Mouse (Mus musculus) midbrain, embryonic 13.5 days (tissue): ENCODE measurements around the gene Zfp384. TPM values are rescaled to one million over a fixed set of nuclear protein-coding genes. Genes with fewer than 3 reads are reported as not detected.
A peak's percentile ranks its signal among the peaks of the same experiment; 100 is the strongest.

Experiments
- ATAC-seq: fragments of 200-750 bp; cut with Nextera tagmentation; 2 replicates; pipeline ENCODE4 v1.8.0; 2017; ENCODE audit warnings: mild to moderate bottlenecking, moderate TSS enrichment, moderate library complexity
- H3K27ac ChIP-seq: fragments of 300-500 bp; sonication (generic); 2 replicates; pipeline ENCODE4 v1.5.1; 2015; ENCODE audit warnings: inconsistent platforms, mild to moderate bottlenecking, moderate library complexity
- H3K27me3 ChIP-seq: fragments of 300-500 bp; sonication (generic); 2 replicates; pipeline ENCODE4 v1.6.1; 2015; ENCODE audit warnings: mild to moderate bottlenecking, inconsistent platforms
- H3K36me3 ChIP-seq: fragments of 300-500 bp; sonication (generic); 2 replicates; pipeline ENCODE4 v1.6.1; 2015; ENCODE audit warnings: mild to moderate bottlenecking, inconsistent platforms
- H3K4me1 ChIP-seq: fragments of 300-500 bp; sonication (generic); replicated peaks from 2 replicates; pipeline ENCODE4 v1.6.1; 2015; ENCODE audit warnings: inconsistent platforms
- H3K4me2 ChIP-seq: fragments of 300-500 bp; sonication (generic); replicated peaks from 2 replicates; pipeline ENCODE4 v1.6.1; 2015; ENCODE audit warnings: moderate library complexity, mild to moderate bottlenecking, inconsistent platforms
- H3K4me3 ChIP-seq: fragments of 300-500 bp; sonication (generic); replicated peaks from 2 replicates; pipeline ENCODE4 v1.5.1; 2015; ENCODE audit warnings: mild to moderate bottlenecking, inconsistent platforms
- H3K9ac ChIP-seq: fragments of 300-500 bp; sonication (generic); replicated peaks from 2 replicates; pipeline ENCODE4 v1.6.1; 2015; ENCODE audit warnings: mild to moderate bottlenecking, inconsistent platforms
- H3K9me3 ChIP-seq: fragments of 300-500 bp; sonication (generic); 2 replicates; pipeline ENCODE4 v1.6.1; 2016; ENCODE audit warnings: mild to moderate bottlenecking, inconsistent platforms
- WGBS: fragments of 180-500 bp; shearing (Covaris S2); methylation state at CpG from one replicate; pipeline ENCODE4 v1.1.7; 2015; 5-methylcytosine and 5-hydroxymethylcytosine counted together
- polyA plus RNA-seq: library from polyadenylated mRNA; unstranded; fragments of >200 nt; fragmentation: Nextera tagmentation; extraction: Ambion mirVana; gene quantifications from 2 replicates; pipeline ENCODE4 v1.2.1, GENCODE M21; 2015

Zfp384 gene
- polyA plus RNA-seq, result 18.8 and 23.1 TPM in 2 replicates

- Histone ChIP-seq H3K9ac (peak within 1 kb of the TSS; percentile 93), H3K36me3 (peaks cover 28% of the 10 kb centered on the region), H3K4me2 (peak within 1 kb of the TSS; percentile 93), H3K9me3 (no peaks in the 10 kb centered on the region), H3K4me3 (peak within 1 kb of the TSS; percentile 77), H3K4me1 (peaks cover 53% of the 10 kb centered on the region), H3K27me3 (no peaks in the 10 kb centered on the region), H3K27ac (peak within 1 kb of the TSS; percentile 98)
- WGBS, result 0% methylated on average over 3 of the region's 3 CpGs
- no peak for ATAC-seq
These were observed at the start of gene Zfp384 for GRCm38 (mm10) chr6:125009129-125009180. TSS of gene Zfp384 (plus strand) at chr6:125009145.

GRCm38 (mm10) chr6:124959960-124960359, 49.0 kb upstream of the Zfp384 start:
- no peak for ATAC-seq
- 93% methylated on average over 13 of the region's 13 CpGs for WGBS
- Histone ChIP-seq H3K9me3 (no peaks in the 10 kb centered on the region), H3K4me3 (no peak overlapping the region), H3K27me3 (no peaks in the 10 kb centered on the region), H3K27ac (no peak overlapping the region), H3K36me3 (peaks cover 74% of the 10 kb centered on the region), H3K9ac (no peak overlapping the region), H3K4me2 (no peak overlapping the region), H3K4me1 (peaks cover 9% of the 10 kb centered on the region)

DNA sequence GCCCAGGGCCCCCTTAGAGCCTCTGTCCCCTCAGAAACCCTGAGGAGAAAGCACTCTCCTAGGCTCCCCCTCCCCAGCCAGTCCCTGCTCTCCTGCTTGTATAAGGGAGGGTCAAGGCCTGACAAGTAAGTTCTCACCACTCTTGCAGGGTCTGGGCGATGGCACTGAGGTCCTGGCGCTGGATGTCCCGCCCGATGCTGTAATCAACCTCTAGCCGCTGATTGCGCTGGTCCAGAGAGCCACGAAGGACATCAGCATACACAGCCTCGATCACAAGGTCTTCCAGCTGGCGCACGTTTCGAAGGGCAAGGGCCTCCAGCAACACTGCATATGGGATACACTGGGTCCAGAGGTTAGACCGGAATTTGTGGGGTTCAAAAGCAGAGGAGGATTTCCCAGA, 47.9 kb upstream of the Zfp384 start:
- no peak overlapping the region for H3K4me3 ChIP-seq
- H3K9ac ChIP-seq, result no peak overlapping the region
- H3K36me3 ChIP-seq, result peaks cover 65% of the 10 kb centered on the region
- H3K9me3 ChIP-seq, result no peaks in the 10 kb centered on the region
- ATAC-seq, result no peak
- peaks cover 12% of the 10 kb centered on the region for H3K4me1 ChIP-seq
- WGBS, result 95% methylated on average over 12 of the region's 12 CpGs
- no peak overlapping the region for H3K4me2 ChIP-seq
- no peaks in the 10 kb centered on the region for H3K27me3 ChIP-seq
- no peak overlapping the region for H3K27ac ChIP-seq

DNA sequence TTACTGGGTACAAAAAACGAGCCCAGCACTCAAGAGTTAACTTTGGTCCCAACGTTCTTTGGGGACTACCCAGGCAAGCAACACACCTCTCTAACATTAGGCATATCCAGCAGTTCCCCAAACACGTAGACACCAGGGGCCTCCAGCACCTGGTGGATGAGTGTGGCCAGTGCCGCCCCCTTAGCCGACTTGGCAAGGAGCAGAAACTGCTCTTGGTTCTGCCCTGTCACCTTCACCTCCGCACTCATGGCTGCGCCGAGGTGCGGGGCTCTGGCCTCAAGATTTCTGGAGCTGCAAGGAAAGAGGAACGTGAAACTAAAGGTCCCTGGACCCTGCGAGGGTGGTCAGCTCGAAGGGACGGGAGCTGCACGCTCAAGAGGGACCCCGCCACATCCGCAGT, 44.3 kb upstream of the Zfp384 start:
- Histone ChIP-seq H3K4me2 (peak overlapping the region; percentile 71), H3K27ac (peak overlapping the region; percentile 93; the same call in 1 of the 2 replicates), H3K27me3 (no peaks in the 10 kb centered on the region), H3K4me1 (peaks cover 18% of the 10 kb centered on the region), H3K9ac (peak overlapping the region; percentile 91), H3K36me3 (peaks cover 36% of the 10 kb centered on the region), H3K9me3 (no peaks in the 10 kb centered on the region), H3K4me3 (peak overlapping the region; percentile 75)
- 41% methylated on average over 16 of the region's 16 CpGs for WGBS
- peak; percentile 27 for ATAC-seq

DNA sequence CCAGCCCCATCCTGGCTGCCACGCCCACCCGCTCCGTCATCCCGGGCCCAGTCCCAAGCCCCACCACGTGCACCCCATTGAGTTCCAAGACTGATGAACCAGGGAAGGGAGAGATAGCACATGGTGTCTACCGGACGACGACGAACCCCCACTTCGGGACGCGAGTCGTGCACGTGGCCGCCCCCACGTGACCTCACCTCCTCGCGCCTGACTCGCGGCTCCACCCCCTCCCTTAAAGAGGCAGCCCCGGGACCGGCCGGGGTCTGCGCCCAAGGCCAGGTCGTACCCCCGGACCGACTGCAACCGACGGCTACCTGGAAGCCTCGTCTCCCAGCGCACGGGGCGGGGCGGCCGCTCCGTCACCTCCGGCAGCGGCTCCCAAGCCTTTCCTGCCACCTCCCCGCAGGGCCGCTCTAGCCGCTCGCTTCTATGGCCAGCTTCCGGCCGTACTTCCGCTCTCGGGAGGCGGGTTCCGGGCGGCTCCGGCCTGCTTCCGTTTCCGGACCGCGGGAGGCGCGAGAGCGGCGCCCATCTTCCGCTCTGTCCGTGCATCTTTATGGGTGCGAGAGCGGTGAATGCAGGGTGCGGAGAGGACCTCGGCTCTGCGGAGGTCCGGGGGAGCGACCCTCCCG, 43.7 kb upstream of the Zfp384 start, which contains the start of gene Cops7a:
Gene Cops7a, minus strand, starts transcription at position 451 of the 632 bp plus-strand sequence.
- Histone ChIP-seq H3K9ac (peak within 1 kb of the TSS; percentile 91), H3K36me3 (peaks cover 30% of the 10 kb centered on the region), H3K4me1 (peaks cover 18% of the 10 kb centered on the region), H3K27me3 (no peaks in the 10 kb centered on the region), H3K4me2 (peak within 1 kb of the TSS; percentile 71), H3K27ac (peak within 1 kb of the TSS; percentile 93), H3K9me3 (no peaks in the 10 kb centered on the region), H3K4me3 (peak within 1 kb of the TSS; percentile 75)
- WGBS, result under 1% methylated on average over 68 of the region's 68 CpGs
- peak; percentile 97 for ATAC-seq

GRCm38 (mm10) chr6:124965747-124966146, 43.2 kb upstream of the Zfp384 start:
- no peak for ATAC-seq
- H3K4me2 ChIP-seq, result peak overlapping the region; percentile 71
- peaks cover 24% of the 10 kb centered on the region for H3K36me3 ChIP-seq
- H3K9ac ChIP-seq, result peak overlapping the region; percentile 91
- H3K4me3 ChIP-seq, result peak overlapping the region; percentile 75
- peaks cover 18% of the 10 kb centered on the region for H3K4me1 ChIP-seq
- H3K27ac ChIP-seq, result peak overlapping the region; percentile 93
- no peaks in the 10 kb centered on the region for H3K9me3 ChIP-seq
- WGBS, result 14% methylated on average over 15 of the region's 15 CpGs
- H3K27me3 ChIP-seq, result no peaks in the 10 kb centered on the region

DNA sequence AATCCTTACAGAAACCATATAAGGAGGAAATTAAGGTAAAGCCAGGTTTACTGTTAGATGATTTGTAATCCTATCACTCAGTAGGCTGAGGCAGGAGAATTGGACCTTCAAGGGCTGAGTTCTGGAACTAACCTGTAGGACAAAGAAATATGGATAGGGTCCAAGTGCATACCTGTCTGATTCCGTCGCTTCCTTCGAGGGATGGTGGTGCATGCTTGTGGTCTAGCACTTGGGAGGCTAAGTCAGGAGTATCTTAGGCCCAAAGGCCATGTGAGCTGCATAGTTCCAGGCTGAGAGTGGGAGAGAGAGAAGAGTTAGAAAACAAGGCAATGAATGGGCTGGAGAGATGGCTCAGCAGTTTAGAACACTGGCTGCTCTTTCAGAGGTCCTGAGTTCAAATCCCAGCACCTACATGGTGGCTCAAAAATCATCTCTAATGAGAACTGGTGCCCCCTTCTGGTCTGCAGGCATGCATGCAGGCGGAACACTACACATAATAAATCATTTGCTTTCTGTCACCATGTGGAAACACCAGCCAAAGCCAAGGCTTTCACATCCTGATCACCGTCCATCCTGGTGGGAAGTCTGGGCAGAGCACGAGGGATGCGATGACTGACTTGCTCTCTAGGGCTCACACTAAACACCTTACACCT, 42.4 kb upstream of the Zfp384 start:
- Histone ChIP-seq H3K9ac (no peak overlapping the region; the same call in 1 of the 2 replicates), H3K4me1 (peaks cover 18% of the 10 kb centered on the region), H3K36me3 (peaks cover 16% of the 10 kb centered on the region), H3K27me3 (no peaks in the 10 kb centered on the region), H3K9me3 (no peaks in the 10 kb centered on the region), H3K27ac (no peak overlapping the region), H3K4me3 (peak overlapping the region; percentile 75), H3K4me2 (peak overlapping the region; percentile 71)
- 98% methylated on average over 7 of the region's 7 CpGs for WGBS
- ATAC-seq, result no peak

DNA sequence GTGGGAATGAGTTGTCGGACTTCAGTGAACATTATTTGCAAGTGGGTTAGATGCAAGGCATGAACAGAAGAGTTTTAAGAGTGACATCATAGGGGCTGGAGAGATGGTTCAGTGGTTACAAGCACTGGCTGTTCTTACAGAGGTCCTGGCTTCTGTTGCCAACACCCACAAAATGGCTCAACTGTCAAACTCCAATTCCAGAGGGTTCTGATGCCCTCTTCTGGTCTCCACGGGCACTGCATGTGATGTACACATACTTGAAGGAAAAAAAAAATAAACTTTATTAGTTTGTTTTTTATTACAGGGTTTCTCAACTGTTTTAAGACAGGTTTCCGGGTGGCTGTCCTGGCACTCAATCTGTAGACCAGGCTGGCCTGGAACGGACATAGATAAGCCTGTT, 41.2 kb upstream of the Zfp384 start:
- no peaks in the 10 kb centered on the region for H3K9me3 ChIP-seq
- no peak for ATAC-seq
- no peaks in the 10 kb centered on the region for H3K27me3 ChIP-seq
- H3K4me3 ChIP-seq, result no peak overlapping the region
- no peak overlapping the region for H3K27ac ChIP-seq
- 74% methylated on average over 4 of the region's 4 CpGs for WGBS
- H3K4me2 ChIP-seq, result no peak overlapping the region
- peaks cover 18% of the 10 kb centered on the region for H3K4me1 ChIP-seq
- 0 out of 2 replicates have a peak, but pooled peaks cover 5% of the 10 kb centered on the region for H3K36me3 ChIP-seq
- H3K9ac ChIP-seq, result no peak overlapping the region

GRCm38 (mm10) chr6:124992241-124992640, 16.7 kb upstream of the Zfp384 start:
- Histone ChIP-seq H3K4me2 (no peak overlapping the region), H3K27ac (no peak overlapping the region), H3K9me3 (peaks cover 4% of the 10 kb centered on the region), H3K36me3 (no peaks in the 10 kb centered on the region), H3K4me3 (no peak overlapping the region), H3K27me3 (peaks cover 50% of the 10 kb centered on the region), H3K4me1 (peaks cover 15% of the 10 kb centered on the region), H3K9ac (no peak overlapping the region)
- ATAC-seq, result no peak
- 79% methylated on average over 4 of the region's 4 CpGs for WGBS

DNA sequence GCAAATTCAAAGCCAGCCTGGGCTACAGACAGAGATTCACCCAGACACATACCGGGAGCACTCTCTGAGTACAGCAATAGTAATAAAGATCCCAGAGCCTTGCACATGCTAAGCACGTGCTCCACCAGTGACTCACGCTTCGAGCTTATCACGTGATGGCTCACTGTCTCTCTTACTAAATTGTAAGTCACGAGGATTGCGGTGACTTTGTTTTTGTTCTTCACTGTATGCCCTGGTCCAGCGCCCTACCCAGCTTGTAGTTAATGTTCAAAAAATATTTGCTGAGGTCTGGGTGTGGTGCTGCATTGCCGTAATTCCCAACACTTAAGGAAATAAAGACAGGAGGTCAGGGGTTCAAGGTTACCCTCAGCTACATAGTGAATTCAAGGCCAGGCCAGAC, 15.6 kb upstream of the Zfp384 start:
- ATAC-seq, result no peak
- no peak overlapping the region for H3K9ac ChIP-seq
- peaks cover 4% of the 10 kb centered on the region for H3K9me3 ChIP-seq
- peaks cover 26% of the 10 kb centered on the region for H3K4me1 ChIP-seq
- no peak overlapping the region for H3K4me2 ChIP-seq
- no peak overlapping the region for H3K4me3 ChIP-seq
- H3K27ac ChIP-seq, result no peak overlapping the region
- peaks cover 56% of the 10 kb centered on the region for H3K27me3 ChIP-seq
- H3K36me3 ChIP-seq, result no peaks in the 10 kb centered on the region
- WGBS, result 86% methylated on average over 9 of the region's 9 CpGs

GRCm38 (mm10) chr6:124993876-124994275, 15.1 kb upstream of the Zfp384 start:
- Histone ChIP-seq H3K4me2 (peak overlapping the region; percentile 34), H3K4me3 (peak overlapping the region; percentile 3; the same call in 1 of the 2 replicates), H3K9ac (peak overlapping the region; percentile 59), H3K4me1 (peaks cover 31% of the 10 kb centered on the region), H3K27me3 (peaks cover 61% of the 10 kb centered on the region), H3K27ac (no peak overlapping the region), H3K36me3 (no peaks in the 10 kb centered on the region), H3K9me3 (peaks cover 4% of the 10 kb centered on the region)
- ATAC-seq, result peak; percentile 13; the same call in 1 of the 2 replicates
- 5% methylated on average over 11 of the region's 11 CpGs for WGBS

DNA sequence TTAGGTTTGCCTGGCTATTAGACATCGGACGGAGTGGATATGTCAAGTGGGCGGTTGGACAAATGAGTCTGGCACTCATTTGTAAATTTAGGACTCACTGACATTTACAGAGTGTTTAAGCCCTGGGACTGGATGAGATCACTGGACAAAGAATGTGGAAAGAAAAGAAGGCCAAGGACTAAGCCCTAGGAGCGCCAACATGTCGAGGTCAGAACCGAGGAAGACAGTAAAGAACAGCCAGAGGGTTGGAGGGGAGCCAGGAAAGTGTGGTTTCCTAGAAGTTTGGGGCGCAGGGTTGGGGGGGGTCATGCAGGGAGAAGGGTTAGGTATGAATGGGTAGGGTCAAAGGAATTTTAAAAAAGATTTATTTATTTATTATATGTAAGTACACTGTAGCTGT, 13.7 kb upstream of the Zfp384 start:
- Histone ChIP-seq H3K27ac (no peak overlapping the region), H3K9ac (no peak overlapping the region), H3K27me3 (peaks cover 75% of the 10 kb centered on the region), H3K36me3 (peaks cover 7% of the 10 kb centered on the region; the same call in 1 of the 2 replicates), H3K4me1 (peaks cover 38% of the 10 kb centered on the region), H3K9me3 (no peaks in the 10 kb centered on the region; the same call in 1 of the 2 replicates), H3K4me3 (no peak overlapping the region), H3K4me2 (no peak overlapping the region)
- WGBS, result 85% methylated on average over 7 of the region's 7 CpGs
- ATAC-seq, result no peak
